In genomic region chr15:62046276-62046675, GRCm38 (mm10) we compare ENCODE assay signal across 32 mouse cellular contexts.
A peak's percentile ranks its signal among the peaks of the same experiment; 100 is the strongest.
DNase-seq lines count a peak whose midpoint lies in the region; ATAC-seq and TF ChIP-seq lines count a peak whose summit lies in the region.
"Had no signal": no experiment of that assay in that cellular context is flagged by ENCODE, and none has a peak within 500 bp of the region (broad histone marks: within the 10 kb centered on the region; RNA-seq: fewer than 3 reads in every experiment).

No protein-coding gene starts in this region.

- intact Hi-C loops in left cerebral cortex, adult 2 months (cut with DNase I), result no loop called here

- no peaks in the 10 kb centered on the region for H3K36me3 ChIP-seq in lung, postnatal 0 days (ENCODE audit: insufficient read depth, low read length)
- 0 out of 2 replicates have a peak, but pooled peaks cover 3% of the 10 kb centered on the region for H3K36me3 ChIP-seq in splenic B cell, adult 2 months (ENCODE audit: control insufficient read depth, insufficient read depth, low read length, poor library complexity, severe bottlenecking)
- H3K36me3 ChIP-seq in hindbrain, embryonic 11.5 days (ENCODE audit: control insufficient read depth, insufficient read depth, low read length), result no peaks in the 10 kb centered on the region
- H3K36me3 ChIP-seq: embryonic facial prominence, embryonic 12.5 days; forebrain, embryonic 15.5 days; heart, embryonic 13.5 days; hindbrain, embryonic 12.5 days; limb, embryonic 12.5 days; midbrain, embryonic 12.5 days; neural tube, embryonic 13.5 days had no signal

- no peak overlapping the region for H3K27ac ChIP-seq in lung, postnatal 0 days (ENCODE audit: low read length)
- no peak overlapping the region for H3K27ac ChIP-seq in left cerebral cortex, adult 2 months
- H3K27ac ChIP-seq in hindbrain, embryonic 11.5 days (ENCODE audit: low read depth, low read length), result no peak overlapping the region
- H3K27ac ChIP-seq: embryonic facial prominence, embryonic 12.5 days; forebrain, embryonic 10.5 days; forebrain, embryonic 15.5 days; gastrocnemius, adult 2 months; heart, embryonic 13.5 days; hindbrain, embryonic 12.5 days; hindbrain, postnatal 0 days; limb, embryonic 12.5 days; liver, embryonic 15.5 days; midbrain, embryonic 12.5 days; neural tube, embryonic 13.5 days had no signal

- DNase-seq in lung, postnatal 0 days (ENCODE audit: low spot score), result peak; percentile 23
- DNase-seq in lung, postnatal 10 days, result no peak
- DNase-seq in ES-CJ7 (ENCODE audit: low read depth, low spot score), result peak; percentile 56
- peak; percentile 13 for DNase-seq in splenic B cell, adult 2 months (ENCODE audit: low read depth, low spot score)
- DNase-seq in left cerebral cortex, adult 2 months (ENCODE audit: extremely low spot score in 1 of 2, low spot score in 2 of 2), result no peak
- DNase-seq in hindbrain, embryonic 11.5 days (ENCODE audit: low spot score), result no peak
- no peak for DNase-seq in heart, postnatal 4 days
- DNase-seq: adrenal gland, adult 2 months; adrenal gland, postnatal 36 days; cerebellum, adult 8-10 months; cerebellum, postnatal 36 days; embryo, embryonic 11 days; gastrocnemius, adult 2 months; gastrocnemius, postnatal 36 days; heart, postnatal 10 days; kidney, adult 9 months; kidney, postnatal 14 days; right cerebral cortex, postnatal 4 days had no signal

- 72% methylated on average over 3 of the region's 3 CpGs for WGBS in lung, postnatal 0 days
- WGBS in hindbrain, embryonic 11.5 days, result 84% methylated on average over 3 of the region's 3 CpGs

- H3K27me3 ChIP-seq in lung, postnatal 0 days (replicated peaks; ENCODE audit: insufficient read depth, low read length), result no peaks in the 10 kb centered on the region
- no peaks in the 10 kb centered on the region for H3K27me3 ChIP-seq in splenic B cell, adult 2 months (ENCODE audit: control insufficient read depth, insufficient read depth, low read length, poor library complexity, severe bottlenecking)
- H3K27me3 ChIP-seq in hindbrain, embryonic 11.5 days (ENCODE audit: control insufficient read depth, insufficient read depth, low read length), result no peaks in the 10 kb centered on the region
- H3K27me3 ChIP-seq: embryonic facial prominence, embryonic 12.5 days; forebrain, embryonic 15.5 days; heart, embryonic 13.5 days; hindbrain, embryonic 12.5 days; limb, embryonic 12.5 days; liver, embryonic 15.5 days; megakaryocyte, embryonic 14.5 days; midbrain, embryonic 12.5 days; neural tube, embryonic 13.5 days had no signal

- no peak for ATAC-seq in lung, postnatal 0 days
- ATAC-seq in common myeloid progenitor, adult 5-6 weeks (replicated peaks; ENCODE audit: low read depth, poor library complexity, severe bottlenecking), result peak; percentile 45; the same call in 1 of the 2 replicates
- ATAC-seq in hindbrain, embryonic 11.5 days (ENCODE audit: low FRiP score), result no peak
- ATAC-seq: activated CD4-positive, CD25-positive, alpha-beta regulatory T cell, adult 4 months; forebrain, embryonic 15.5 days; hindbrain, postnatal 0 days; intestine, embryonic 16.5 days had no signal

- no peak for TF ChIP-seq CTCF in lung, postnatal 0 days (IDR thresholded peaks at IDR 0.05)
- no peak for TF ChIP-seq CTCF in left cerebral cortex, adult 2 months (IDR thresholded peaks at IDR 0.05)

- no peak for TF ChIP-seq EP300 in lung, postnatal 0 days (IDR thresholded peaks at IDR 0.05)

- H3K4me2 ChIP-seq in lung, postnatal 0 days (replicated peaks; ENCODE audit: low read depth, low read length), result no peak overlapping the region
- no peak overlapping the region for H3K4me2 ChIP-seq in hindbrain, embryonic 11.5 days (replicated peaks; ENCODE audit: low read depth, low read length)
- H3K4me2 ChIP-seq: embryonic facial prominence, embryonic 12.5 days; forebrain, embryonic 15.5 days; heart, embryonic 13.5 days; hindbrain, embryonic 12.5 days; limb, embryonic 12.5 days; liver, embryonic 15.5 days; midbrain, embryonic 12.5 days; neural tube, embryonic 13.5 days had no signal

- H3K9me3 ChIP-seq in lung, postnatal 0 days (ENCODE audit: low read length), result no peaks in the 10 kb centered on the region
- no peaks in the 10 kb centered on the region for H3K9me3 ChIP-seq in hindbrain, embryonic 11.5 days (ENCODE audit: control insufficient read depth, low read length)
- H3K9me3 ChIP-seq: embryonic facial prominence, embryonic 12.5 days; forebrain, embryonic 10.5 days; forebrain, embryonic 15.5 days; hindbrain, embryonic 12.5 days; limb, embryonic 12.5 days; liver, embryonic 15.5 days; midbrain, embryonic 12.5 days had no signal

- no peak overlapping the region for H3K9ac ChIP-seq in lung, postnatal 0 days (replicated peaks; ENCODE audit: low read depth)
- H3K9ac ChIP-seq in hindbrain, embryonic 11.5 days (ENCODE audit: low read depth, low read length), result no peak overlapping the region
- H3K9ac ChIP-seq: embryonic facial prominence, embryonic 12.5 days; forebrain, embryonic 15.5 days; heart, embryonic 13.5 days; hindbrain, embryonic 12.5 days; limb, embryonic 12.5 days; liver, embryonic 15.5 days; midbrain, embryonic 12.5 days; neural tube, embryonic 13.5 days had no signal

- H3K4me1 ChIP-seq in lung, postnatal 0 days (ENCODE audit: insufficient read depth, low read depth, low read length), result no peaks in the 10 kb centered on the region
- H3K4me1 ChIP-seq in hindbrain, embryonic 11.5 days (replicated peaks; ENCODE audit: control insufficient read depth, insufficient read depth, low read length), result no peaks in the 10 kb centered on the region
- H3K4me1 ChIP-seq: forebrain, embryonic 15.5 days; midbrain, embryonic 12.5 days; neural tube, embryonic 13.5 days had no signal

- H3K4me3 ChIP-seq in lung, postnatal 0 days (ENCODE audit: low read depth, low read length), result no peak overlapping the region
- H3K4me3 ChIP-seq in left cerebral cortex, adult 2 months, result no peak overlapping the region
- no peak overlapping the region for H3K4me3 ChIP-seq in hindbrain, embryonic 11.5 days (ENCODE audit: low read depth, low read length)
- H3K4me3 ChIP-seq: embryonic facial prominence, embryonic 12.5 days; forebrain, embryonic 10.5 days; forebrain, embryonic 15.5 days; gastrocnemius, adult 2 months; heart, embryonic 13.5 days; hindbrain, embryonic 12.5 days; limb, embryonic 12.5 days; liver, embryonic 15.5 days; megakaryocyte, embryonic 14.5 days; midbrain, embryonic 12.5 days; neural tube, embryonic 13.5 days had no signal

Comparison
In these comparisons a context has a peak if more than half of its experiments do, and no peak if none do; other contexts are left out.
1. DNase-seq: peak in lung, postnatal 0 days (single experiment), ES-CJ7 (single experiment) and splenic B cell, adult 2 months (single experiment); none in lung, postnatal 10 days (single experiment), left cerebral cortex, adult 2 months (0 of 2), hindbrain, embryonic 11.5 days (single experiment) and heart, postnatal 4 days (single experiment).